Mouse (Mus musculus) urinary bladder, adult 18-20 months (tissue): ENCODE data around the gene Brip1.
"Not testable (repeated sequence)": the region's sequence is repeated elsewhere in the genome, so short reads cannot be mapped to it uniquely, and the experiment has no call there.

Experiments used
- DNase-seq, 2 experiments: peaks; one replicate each; pipeline ENCODE4 v3.0.0; 2022; ENCODE audit warnings: low spot score in 2 of 2, mixed read lengths in 2 of 2

The Brip1 gene

GRCm38 (mm10) chr11:86201037-86201786, at the start of gene Brip1:
Gene Brip1, minus strand, starts transcription at chr11:86201193.
- peak; percentile 77 to 88 for DNase-seq

GRCm38 (mm10) chr11:86232446-86232845, 31.5 kb upstream of the Brip1 start:
- no peak for DNase-seq

GRCm38 (mm10) chr11:86231781-86232350, 30.9 kb upstream of the Brip1 start:
- no peak for DNase-seq

- DNase-seq: no peak
Measured at GRCm38 (mm10) chr11:86226646-86227180, 25.7 kb upstream of the Brip1 start.

- no peak for DNase-seq
Measured at GRCm38 (mm10) chr11:86225761-86226160, 24.8 kb upstream of the Brip1 start.

GRCm38 (mm10) chr11:86211803-86212202, 10.8 kb upstream of the Brip1 start:
- DNase-seq: no peak

GRCm38 (mm10) chr11:86209123-86209522, 8.1 kb upstream of the Brip1 start:
- DNase-seq: no peak

- DNase-seq: no peak
Measured at GRCm38 (mm10) chr11:86205876-86206275, 4.9 kb upstream of the Brip1 start.

- DNase-seq: no peak
Measured at GRCm38 (mm10) chr11:86205031-86205430, 4.0 kb upstream of the Brip1 start.

GRCm38 (mm10) chr11:86201901-86202675, 1.1 kb upstream of the Brip1 start:
- DNase-seq: no peak

GRCm38 (mm10) chr11:86200460-86201021, 452 bp downstream of the Brip1 start:
- no peak for DNase-seq

GRCm38 (mm10) chr11:86199733-86200132, 1.3 kb downstream of the Brip1 start:
- DNase-seq: no peak

GRCm38 (mm10) chr11:86185224-86185623, 15.8 kb downstream of the Brip1 start:
- DNase-seq: not testable (repeated sequence)

GRCm38 (mm10) chr11:86175833-86176232, 25.2 kb downstream of the Brip1 start:
- no peak for DNase-seq

- DNase-seq: peak; percentile 14 to 30
Measured at GRCm38 (mm10) chr11:86174173-86174572, 26.8 kb downstream of the Brip1 start.

- no peak for DNase-seq
Measured at GRCm38 (mm10) chr11:86170743-86171142, 30.2 kb downstream of the Brip1 start.

- DNase-seq: no peak
Measured at GRCm38 (mm10) chr11:86160251-86160650, 40.7 kb downstream of the Brip1 start.

- no peak for DNase-seq
Measured at GRCm38 (mm10) chr11:86158950-86159349, 42.0 kb downstream of the Brip1 start.

- DNase-seq: no peak
Measured at GRCm38 (mm10) chr11:86155638-86156037, 45.4 kb downstream of the Brip1 start.

- DNase-seq: peak; percentile 10 to 31
Measured at GRCm38 (mm10) chr11:86131324-86131723, 69.7 kb downstream of the Brip1 start.

- no peak for DNase-seq
Measured at GRCm38 (mm10) chr11:86117078-86117869, 83.7 kb downstream of the Brip1 start.
